Mouse (Mus musculus) mesoderm, embryonic 11.5 days (tissue): ENCODE data around the gene Pah.

Experiments used
- DNase-seq: peaks from one replicate; pipeline ENCODE4 v3.0.0-alpha.2; 2012; ENCODE audit warnings: low read depth, low spot score

The Pah gene

GRCm38 (mm10) chr10:87521646-87522045 is at the start of gene Pah:
Gene Pah, plus strand, starts transcription at chr10:87521795.
- DNase-seq = no peak

GRCm38 (mm10) chr10:87473475-87474131 is 48.0 kb upstream of the Pah start:
- peak; percentile 32 for DNase-seq

DNA sequence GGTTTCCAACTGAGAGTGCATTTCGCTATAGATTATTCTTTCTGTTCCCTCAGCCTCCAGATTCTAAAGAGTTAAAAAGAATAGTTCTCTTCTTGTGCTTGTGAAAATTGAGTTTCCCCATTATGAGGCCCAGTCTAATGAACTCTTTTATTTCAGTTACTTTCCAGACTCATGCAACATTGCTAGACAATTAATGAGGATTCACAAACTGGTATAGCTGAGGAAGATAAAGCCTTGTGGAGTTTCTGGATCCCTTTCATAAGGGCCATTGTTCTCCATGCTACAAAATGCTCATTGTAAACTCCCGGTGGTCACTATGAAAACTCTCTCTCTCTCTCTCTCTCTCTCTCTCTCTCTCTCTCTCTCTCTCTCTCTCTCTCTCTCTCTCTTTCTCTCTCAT is 46.6 kb upstream of the Pah start:
- DNase-seq = no peak

DNA sequence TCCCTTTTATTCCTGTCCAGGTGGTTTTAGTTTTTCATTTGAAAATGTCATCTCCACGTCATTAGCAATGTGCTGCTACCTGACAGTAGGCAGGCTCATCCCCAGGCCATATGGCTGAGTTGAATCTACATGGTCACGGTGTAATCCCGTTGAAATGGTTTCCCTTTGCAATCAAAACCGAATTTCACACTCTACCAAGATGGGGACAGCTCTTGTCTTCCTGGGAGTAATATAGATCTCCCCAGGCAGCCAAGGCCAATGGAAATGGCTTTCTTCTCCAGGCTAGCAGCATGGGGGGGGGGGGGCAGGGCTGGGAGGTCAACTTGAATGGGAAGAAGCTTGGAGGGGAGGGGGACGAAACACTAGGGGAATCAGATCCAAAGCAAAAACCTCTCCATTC is 43.7 kb upstream of the Pah start:
- no peak for DNase-seq

GRCm38 (mm10) chr10:87484831-87485720 is 36.5 kb upstream of the Pah start:
- peak; percentile 39 for DNase-seq

DNA sequence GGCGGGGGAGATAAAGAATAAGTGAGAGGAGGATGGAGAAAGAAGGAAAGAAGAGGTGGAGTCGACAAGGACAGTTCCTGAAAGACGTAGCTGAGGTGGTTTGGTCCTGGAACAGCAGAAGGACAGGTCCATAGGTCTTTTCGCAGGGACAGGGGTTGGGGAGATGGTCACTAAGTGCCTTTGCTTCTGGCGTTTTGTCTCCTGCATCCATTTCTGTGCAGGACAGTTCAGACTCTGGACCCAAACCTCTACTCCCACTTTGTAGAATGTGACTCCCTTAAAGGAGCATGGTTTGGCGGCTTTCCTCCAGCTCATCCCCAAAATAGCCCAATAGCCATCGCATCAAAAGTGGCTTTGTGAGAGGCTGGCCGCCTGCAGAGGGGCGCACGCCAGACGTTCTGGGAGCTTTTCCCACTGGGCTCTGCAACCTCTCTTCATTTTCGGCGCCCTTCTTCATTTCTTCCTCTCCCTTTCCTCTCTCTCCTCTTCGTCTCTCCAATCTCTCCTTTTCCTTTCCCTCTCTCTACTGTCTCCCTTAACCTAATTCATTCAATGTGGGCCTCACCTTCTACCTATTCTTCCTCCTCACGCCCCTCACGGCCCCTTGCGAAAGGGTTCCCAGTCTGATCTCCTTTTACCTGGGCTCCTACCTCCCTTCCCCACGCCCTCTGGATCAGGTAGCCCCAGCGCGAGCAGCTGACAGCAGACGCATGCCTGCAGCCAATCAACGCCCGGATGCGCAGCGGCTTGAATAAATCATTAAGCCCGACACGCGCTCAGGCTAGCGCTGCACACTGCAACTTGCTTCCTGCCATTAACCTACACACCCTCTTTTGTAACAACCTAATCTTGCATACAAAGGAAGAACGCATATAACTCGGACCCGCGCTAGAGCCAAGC is 35.6 kb upstream of the Pah start:
- DNase-seq = peak; percentile 70

- peak; percentile 90 for DNase-seq
These were observed 33.0 kb upstream of the Pah start for GRCm38 (mm10) chr10:87488429-87489145.

GRCm38 (mm10) chr10:87489246-87490009 is 32.2 kb upstream of the Pah start:
- peak; percentile 70 for DNase-seq

GRCm38 (mm10) chr10:87490328-87490727 is 31.3 kb upstream of the Pah start:
- DNase-seq = no peak

DNA sequence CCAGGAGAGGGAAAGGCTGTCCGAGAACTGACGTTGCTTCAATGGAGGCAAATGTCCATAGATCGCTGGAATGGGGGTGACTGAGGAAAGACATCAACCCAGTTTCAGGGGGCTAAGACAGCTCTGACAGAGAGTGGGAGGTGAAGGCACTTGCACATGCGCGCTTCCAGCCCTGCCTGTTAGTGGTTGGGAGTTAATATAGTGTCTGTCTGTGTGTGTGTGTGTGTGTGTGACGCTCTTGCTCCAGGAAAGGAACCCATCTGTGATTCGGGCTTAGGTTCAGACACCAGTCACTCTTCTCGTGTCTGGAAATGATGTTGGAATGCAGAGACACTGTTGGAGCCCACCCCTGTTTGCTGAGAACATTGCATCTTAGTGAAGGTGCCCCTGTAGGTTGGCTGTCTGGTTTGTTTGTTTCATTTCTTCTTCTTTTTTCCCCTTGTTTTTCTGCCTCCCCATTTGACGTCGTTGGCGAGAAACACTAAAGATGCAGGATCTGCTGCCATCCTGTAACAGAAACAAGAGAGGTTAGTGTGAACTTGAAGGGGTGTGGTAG is 30.0 kb upstream of the Pah start:
- peak; percentile 30 for DNase-seq

DNA sequence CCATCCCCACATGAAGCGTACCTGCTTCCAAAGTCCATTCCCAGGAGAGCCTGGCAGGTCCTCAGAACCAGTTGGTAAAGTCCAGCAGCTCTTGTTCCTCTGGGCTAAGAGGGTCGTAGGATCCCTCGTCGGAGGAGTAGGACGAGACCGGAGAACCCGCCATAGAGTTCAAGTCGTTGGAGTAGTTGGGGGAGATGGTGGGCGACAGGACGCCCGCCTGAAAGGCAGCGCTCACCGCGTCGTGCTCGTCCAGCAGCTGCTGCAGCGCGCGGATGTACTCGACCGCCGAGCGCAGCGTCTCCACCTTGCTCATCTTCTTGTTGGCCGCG is 29.3 kb upstream of the Pah start:
- no peak for DNase-seq

- peak; percentile 70 for DNase-seq
These were observed 28.7 kb upstream of the Pah start for GRCm38 (mm10) chr10:87492661-87493551.

- DNase-seq = peak; percentile 64
These were observed 28.0 kb upstream of the Pah start, which contains the start of gene Ascl1 for GRCm38 (mm10) chr10:87493576-87493975. Gene Ascl1, minus strand, starts transcription at chr10:87493660.

DNA sequence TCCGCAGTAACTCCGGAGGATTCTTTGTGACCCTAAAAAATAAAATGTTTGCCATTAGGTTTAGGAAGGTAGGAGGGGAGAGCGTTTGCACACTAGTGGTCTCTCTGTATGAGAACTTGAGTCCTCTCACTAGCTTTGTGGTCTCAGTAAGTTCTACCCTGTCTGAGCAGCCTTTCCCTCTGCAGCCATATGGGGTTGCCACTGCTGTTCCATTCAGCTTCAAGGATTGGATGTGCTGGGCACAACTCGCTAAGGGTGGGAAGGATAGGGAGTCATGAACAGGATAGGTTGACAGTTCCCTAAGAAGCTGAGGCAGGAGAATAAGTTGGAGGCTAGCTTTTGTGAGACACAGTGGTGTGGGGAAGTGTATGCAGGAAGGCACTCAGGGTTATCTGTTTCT is 27.4 kb upstream of the Pah start:
- no peak for DNase-seq

DNA sequence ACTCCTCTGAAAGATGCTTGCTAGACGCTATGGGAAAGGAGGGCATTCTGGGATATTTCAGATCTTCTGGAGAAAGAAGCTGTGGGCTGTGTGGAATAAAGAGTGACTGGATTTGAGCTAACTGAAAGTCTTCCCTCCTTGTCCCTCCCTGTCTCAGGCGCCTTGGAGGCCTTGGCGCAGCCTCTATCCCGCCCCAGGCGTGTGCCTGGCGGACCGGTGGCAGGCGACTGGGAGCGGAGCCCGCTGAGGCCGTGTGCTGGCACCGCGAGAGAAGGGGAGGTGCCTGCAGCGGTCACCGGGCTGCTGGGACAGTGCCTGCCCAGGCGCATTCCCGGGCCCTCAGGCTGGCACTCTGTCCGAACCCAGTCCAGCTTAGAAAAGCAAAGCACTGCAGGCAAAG is 27.0 kb upstream of the Pah start:
- DNase-seq = peak; percentile 22

DNA sequence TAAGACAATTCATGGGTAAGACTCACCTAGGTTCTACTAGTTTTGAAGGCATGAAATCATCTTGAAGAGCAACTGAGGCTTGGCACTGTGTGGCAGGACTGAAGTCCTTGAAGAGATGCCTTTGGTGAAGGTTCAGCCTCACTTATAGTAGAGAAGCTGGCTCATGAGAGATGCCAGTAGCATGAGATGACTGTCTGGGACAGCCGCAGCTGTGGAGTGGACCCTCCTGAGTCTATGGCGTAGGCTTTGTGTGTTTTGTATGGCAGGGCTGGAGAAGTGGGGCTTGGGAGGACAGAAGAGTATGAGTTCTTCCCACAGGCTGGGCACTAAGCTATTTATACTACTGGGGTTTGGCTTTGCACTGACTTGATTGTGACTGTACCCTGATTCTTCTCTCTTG is 24.5 kb upstream of the Pah start:
- DNase-seq = no peak

- peak; percentile 24 for DNase-seq
These were observed 20.5 kb upstream of the Pah start for GRCm38 (mm10) chr10:87500926-87501658.

DNA sequence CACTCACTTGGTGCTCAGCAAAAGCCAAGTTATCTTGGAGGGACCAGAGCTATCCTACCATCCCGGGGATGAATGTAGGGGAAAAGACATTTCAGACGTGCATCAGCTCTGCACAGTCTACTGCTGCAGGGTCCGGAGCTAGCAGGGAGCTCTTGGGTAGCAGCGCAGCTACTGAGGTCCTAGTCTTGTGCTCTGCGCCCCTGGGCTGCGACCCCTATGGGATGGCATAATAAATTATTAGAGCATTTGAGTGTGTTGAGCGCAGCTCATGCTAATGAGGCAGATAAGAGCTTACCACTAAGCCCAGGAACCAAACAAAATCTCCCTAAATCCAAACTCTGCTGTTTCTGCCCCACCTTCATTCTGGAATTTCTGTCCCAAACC is 19.9 kb upstream of the Pah start:
- peak; percentile 16 for DNase-seq

DNA sequence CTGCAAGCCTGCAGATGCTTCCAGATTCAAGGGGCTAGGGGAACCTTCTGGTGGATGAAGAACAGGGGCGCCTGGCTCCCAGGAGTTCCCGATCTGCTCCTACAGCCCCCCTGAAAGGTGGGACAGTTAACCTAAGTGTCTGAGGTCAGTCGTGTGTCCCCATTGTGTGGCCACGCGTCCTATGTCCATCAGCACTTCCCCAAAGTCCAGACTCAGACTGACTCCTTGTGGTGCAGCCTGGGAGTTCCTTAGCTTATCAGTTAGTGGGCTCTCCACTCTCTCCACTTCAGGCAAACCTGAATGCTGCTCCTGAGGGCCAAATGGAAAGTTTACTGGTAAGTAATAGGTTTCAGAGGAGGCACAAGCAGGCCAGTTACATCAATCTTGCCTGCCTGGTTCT is 19.3 kb upstream of the Pah start:
- DNase-seq = peak; percentile 20
